Mouse (Mus musculus) spleen, postnatal 14 days (tissue): ENCODE measurements around the gene Plvap.
A peak's percentile ranks its signal among the peaks of the same experiment; 100 is the strongest.
"Not testable (repeated sequence)": the region's sequence is repeated elsewhere in the genome, so short reads cannot be mapped to it uniquely, and the experiment has no call there.

ENCODE experiments used
- DNase-seq, 2 experiments: peaks; one replicate each; pipeline ENCODE4 v3.0.0; 2021 to 2022; ENCODE audit warnings: low spot score in 2 of 2

Plvap gene

GRCm38 (mm10) chr8:71511644-71512043 lies at the start of gene Plvap:
Plvap (minus strand) TSS chr8:71511752.
- no peak for DNase-seq

DNA sequence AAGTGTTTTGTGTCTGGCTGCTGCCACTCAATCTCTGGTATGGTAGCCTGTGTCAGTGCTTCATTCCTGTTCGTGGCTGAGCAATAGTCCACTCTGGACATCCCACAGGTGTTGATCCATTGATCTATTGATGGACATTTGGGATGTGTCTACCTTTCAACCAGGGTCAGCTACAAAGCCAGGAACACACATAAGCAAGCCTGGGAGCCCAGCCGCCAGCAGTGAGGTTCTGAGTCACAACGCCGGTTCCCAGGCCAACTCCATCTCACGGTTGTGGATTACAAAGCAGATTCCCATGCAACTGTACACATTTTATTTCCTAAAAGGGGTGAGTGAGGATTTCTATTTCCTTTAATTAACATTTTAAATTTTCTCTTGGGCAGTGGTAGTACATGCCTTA lies 49.2 kb upstream of the Plvap start:
- no peak for DNase-seq

- DNase-seq: no peak
These were observed 48.5 kb upstream of the Plvap start for GRCm38 (mm10) chr8:71560071-71560470.

GRCm38 (mm10) chr8:71558958-71559690 lies 47.6 kb upstream of the Plvap start:
- DNase-seq: peak; percentile 56 to 66

- DNase-seq: no peak
These were observed 46.8 kb upstream of the Plvap start, which contains the start of gene Tmem221 for GRCm38 (mm10) chr8:71558071-71558957. Tmem221 (minus strand) TSS chr8:71558871.

DNA sequence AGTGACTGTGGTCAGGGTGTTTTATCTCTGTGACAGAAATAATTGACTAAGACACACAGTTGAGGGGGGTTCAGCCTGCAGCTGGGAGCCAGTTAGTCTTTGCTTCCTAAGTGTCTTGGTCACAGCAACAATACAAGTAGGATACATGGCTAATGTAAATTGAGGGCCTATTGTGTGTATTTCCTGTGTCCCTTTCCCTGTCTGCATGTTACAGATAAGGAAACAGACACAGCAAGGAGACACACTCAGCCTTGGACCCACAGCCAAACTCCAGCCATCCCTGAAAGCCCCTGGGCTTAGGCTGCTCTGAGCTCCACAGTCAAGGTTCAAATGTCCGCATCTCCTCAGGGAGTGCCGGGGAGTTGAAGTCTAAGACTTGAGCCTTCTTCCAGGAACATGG lies 43.1 kb upstream of the Plvap start:
- no peak for DNase-seq

- DNase-seq: no peak
These were observed 42.4 kb upstream of the Plvap start for GRCm38 (mm10) chr8:71554001-71554400.

GRCm38 (mm10) chr8:71552770-71553169 lies 41.2 kb upstream of the Plvap start:
- no peak for DNase-seq

- no peak for DNase-seq
These were observed 39.2 kb upstream of the Plvap start for GRCm38 (mm10) chr8:71550754-71551153.

DNA sequence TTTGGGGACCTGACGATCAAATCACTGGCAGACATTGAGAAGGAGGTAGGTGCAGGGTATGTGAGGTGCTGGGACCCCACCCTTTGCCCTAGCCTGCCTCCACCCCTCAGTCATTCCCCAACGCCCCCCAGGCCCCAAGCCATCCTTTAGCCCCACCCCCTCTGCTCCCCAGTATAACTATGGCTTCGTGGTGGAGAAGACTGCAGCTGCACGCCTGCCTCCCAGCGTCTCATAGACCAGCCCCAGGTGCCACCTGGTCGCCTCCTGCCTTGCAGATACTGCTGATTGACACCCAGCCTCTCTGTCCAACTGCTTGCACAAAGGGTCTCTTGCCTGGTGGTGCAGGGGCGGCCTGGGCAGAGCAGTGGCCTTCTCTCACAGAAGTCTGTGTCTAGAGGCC lies 36.0 kb upstream of the Plvap start:
- DNase-seq: no peak

DNA sequence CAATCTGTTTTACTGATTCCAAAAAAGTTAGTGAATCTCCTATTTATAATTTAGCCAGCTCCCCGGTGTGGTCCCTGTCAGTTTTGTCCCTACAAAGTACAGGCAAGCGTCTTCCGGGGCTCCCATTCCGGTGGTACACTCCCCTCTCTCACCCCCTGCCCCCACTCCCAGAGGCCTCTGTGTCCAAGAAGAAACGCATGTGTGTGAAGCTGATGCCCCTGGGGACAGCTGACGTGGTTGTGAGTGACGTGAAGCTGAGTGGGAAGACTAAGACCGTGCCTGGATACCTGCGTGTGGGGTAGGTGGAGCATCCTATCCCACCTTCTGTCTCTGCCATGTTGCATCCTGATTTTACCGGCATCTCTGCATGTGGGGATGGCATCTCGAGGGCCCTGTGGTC lies 33.5 kb upstream of the Plvap start:
- no peak for DNase-seq

- no peak for DNase-seq
These were observed 32.2 kb upstream of the Plvap start for GRCm38 (mm10) chr8:71543755-71544154.

- DNase-seq: peak; percentile 80 to 87
These were observed 31.2 kb upstream of the Plvap start, which contains the start of gene Mvb12a for GRCm38 (mm10) chr8:71542632-71543343. Mvb12a (plus strand) TSS chr8:71542922.

GRCm38 (mm10) chr8:71537028-71537867 lies 25.7 kb upstream of the Plvap start, which contains the start of gene Bst2:
Bst2 (minus strand) TSS chr8:71537456.
- peak; percentile 72 to 80 for DNase-seq

- DNase-seq: no peak
These were observed 24.1 kb upstream of the Plvap start for GRCm38 (mm10) chr8:71535663-71536062.

DNA sequence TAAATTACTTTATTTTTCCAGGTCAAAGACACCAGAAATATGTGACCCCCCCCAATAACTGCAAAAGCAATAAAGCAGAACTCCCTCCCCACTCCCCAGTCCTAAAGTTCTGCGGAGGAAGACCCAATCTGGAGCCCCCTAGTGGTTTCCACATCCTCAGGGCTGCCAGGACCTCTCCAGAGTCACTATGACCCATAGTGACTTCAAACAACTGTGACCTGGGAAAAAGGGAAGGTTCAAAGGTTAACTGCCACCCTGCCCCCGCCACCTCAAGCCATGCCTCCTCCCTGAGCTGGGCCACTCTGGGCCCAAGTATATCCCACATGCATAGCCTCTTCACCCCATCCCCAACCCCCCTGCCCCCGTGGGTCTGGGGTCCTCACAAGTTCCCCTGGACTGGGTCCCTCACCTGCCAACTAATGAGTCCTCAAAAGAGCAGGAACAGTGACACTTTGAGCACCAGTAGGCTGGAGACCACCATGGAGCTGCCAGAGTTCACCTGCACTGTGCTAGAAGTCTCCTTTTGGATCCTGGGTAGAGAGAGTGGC lies 22.8 kb upstream of the Plvap start:
- no peak for DNase-seq

DNA sequence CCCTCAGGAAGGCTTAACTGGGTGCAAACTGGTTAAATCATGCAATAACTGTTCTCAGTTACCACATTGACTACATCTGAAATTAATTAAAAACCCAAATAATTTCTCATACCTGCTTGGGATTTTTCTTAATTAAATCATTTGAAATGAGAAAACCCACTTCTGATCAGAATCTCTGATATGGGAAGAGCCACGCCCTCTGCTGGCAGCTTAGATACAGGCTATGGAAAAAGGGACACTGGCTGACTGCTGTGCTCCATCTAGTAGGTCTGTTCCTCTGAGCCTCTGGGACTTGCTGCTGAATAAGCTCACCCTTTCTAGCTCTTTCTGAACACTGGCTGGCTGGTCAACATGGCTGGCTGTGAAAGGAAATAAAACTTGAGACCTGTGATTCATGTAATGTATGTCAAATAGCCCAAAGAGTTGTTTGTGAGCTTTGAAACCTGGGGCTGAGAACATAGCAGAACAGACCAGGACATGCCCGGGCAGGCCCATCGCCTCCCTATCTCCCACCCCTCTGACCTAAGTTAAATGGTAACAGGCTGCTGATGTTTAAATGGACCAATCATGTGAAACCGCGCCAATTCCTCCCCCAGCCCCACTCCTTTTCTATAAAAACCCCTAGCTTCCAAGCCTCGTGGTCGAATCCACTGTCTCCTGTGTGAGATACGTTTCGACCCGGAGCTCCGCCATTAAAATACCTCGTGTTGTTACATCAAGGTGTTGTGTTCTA lies 19.3 kb upstream of the Plvap start:
- not testable (repeated sequence) for DNase-seq

GRCm38 (mm10) chr8:71528362-71529073 lies 17.0 kb upstream of the Plvap start:
- no peak for DNase-seq

GRCm38 (mm10) chr8:71527162-71527870 lies 15.8 kb upstream of the Plvap start:
- no peak for DNase-seq
